Mouse (Mus musculus): Measurements from ENCODE around the gene Mertk. TPM values are rescaled to one million over a fixed set of nuclear protein-coding genes. Genes with fewer than 3 reads are reported as not detected.

The Mertk gene
- polyA plus RNA-seq, 1 experiment from 2014 or later: 3.4 TPM

DNA sequence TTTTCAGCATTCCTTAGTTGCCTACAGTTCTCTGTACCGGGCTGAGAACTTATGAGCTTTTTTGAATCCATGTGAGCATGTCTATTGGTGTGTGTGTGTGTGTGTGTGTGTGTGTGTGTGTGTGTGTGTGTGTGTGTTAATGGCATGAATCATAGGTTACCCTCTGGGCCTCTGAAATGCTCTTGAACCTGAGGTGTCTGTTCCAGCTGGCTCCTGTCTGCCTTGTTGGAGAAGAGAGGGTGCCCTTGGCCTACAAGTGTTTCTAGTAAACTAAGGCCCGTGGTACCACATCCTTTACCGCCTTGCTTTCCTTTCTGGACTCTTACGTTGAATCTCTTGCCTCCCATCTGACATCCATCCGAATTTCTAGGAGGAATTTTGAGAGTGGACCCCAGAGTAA is 27.3 kb downstream of the Mertk start:
- WGBS (ENCODE audit: insufficient replicate concordance): 62% methylated on average over 5 of the region's 5 CpGs
- H3K4me3 ChIP-seq (replicated peaks): no peak overlapping the region
- no peaks in the 10 kb centered on the region for H3K27me3 ChIP-seq
- no peak overlapping the region for H3K4me2 ChIP-seq
- ATAC-seq (ENCODE audit: low read depth): no peak
- H3K4me1 ChIP-seq (replicated peaks): no peaks in the 10 kb centered on the region
- no peak overlapping the region for H3K9ac ChIP-seq
- H3K27ac ChIP-seq: no peak overlapping the region
- no peak for DNase-seq
- H3K36me3 ChIP-seq: no peaks in the 10 kb centered on the region
- no peaks in the 10 kb centered on the region for H3K9me3 ChIP-seq (replicated peaks)

DNA sequence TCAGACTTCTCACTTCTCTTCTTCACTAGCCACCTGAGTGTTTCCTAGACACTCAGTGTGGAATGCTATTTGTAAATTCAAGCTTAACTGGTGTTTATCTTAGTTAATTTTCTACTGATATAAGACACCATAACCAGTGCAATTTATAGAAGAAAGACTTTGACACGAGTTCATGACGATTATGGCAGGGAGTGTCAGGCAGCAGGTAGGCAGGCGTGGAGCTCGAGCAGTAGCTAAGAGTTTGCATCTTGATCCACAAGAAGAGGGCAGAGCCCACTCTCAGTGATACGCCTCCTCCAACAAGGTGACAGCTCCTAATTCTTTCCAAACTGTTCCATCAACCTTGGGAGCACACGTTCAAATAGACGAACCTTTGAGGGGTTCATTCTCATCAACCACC is 27.9 kb downstream of the Mertk start:
- no peaks in the 10 kb centered on the region for H3K4me1 ChIP-seq (replicated peaks)
- H3K9me3 ChIP-seq (replicated peaks): no peaks in the 10 kb centered on the region
- no peak overlapping the region for H3K4me3 ChIP-seq (replicated peaks)
- H3K36me3 ChIP-seq: no peaks in the 10 kb centered on the region
- no peak overlapping the region for H3K9ac ChIP-seq
- DNase-seq: no peak
- WGBS (ENCODE audit: insufficient replicate concordance): 63% methylated on average over 7 of the region's 7 CpGs
- no peak overlapping the region for H3K4me2 ChIP-seq
- H3K27ac ChIP-seq: no peak overlapping the region
- no peaks in the 10 kb centered on the region for H3K27me3 ChIP-seq
- no peak for ATAC-seq (ENCODE audit: low read depth)

DNA sequence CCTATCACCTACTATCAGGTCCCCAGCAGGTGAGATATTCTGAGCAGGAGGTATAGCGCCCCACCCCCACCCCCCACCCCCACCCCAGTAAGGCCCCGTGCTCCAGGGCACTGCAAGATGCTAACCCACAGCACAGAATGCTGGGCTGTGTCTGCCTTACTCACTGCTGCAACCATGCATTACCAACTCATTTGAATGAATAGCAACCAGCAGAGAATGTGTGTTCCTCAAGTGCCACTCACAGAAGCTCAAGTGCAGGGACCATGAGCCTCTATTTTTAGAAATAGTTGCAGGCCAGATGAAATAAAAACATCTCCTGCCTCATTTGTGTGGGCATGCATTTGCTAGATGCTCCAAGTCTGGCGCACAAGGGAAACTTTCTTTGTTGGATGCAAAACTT is 28.8 kb downstream of the Mertk start:
- Histone ChIP-seq H3K9ac (no peak overlapping the region), H3K4me2 (no peak overlapping the region), H3K4me1 (replicated peaks) (no peaks in the 10 kb centered on the region), H3K27ac (no peak overlapping the region), H3K27me3 (no peaks in the 10 kb centered on the region), H3K36me3 (no peaks in the 10 kb centered on the region), H3K9me3 (replicated peaks) (no peaks in the 10 kb centered on the region), H3K4me3 (replicated peaks) (no peak overlapping the region)
- 47% methylated on average over 3 of the region's 3 CpGs for WGBS (ENCODE audit: insufficient replicate concordance)
- no peak for ATAC-seq (ENCODE audit: low read depth)
- DNase-seq: no peak

DNA sequence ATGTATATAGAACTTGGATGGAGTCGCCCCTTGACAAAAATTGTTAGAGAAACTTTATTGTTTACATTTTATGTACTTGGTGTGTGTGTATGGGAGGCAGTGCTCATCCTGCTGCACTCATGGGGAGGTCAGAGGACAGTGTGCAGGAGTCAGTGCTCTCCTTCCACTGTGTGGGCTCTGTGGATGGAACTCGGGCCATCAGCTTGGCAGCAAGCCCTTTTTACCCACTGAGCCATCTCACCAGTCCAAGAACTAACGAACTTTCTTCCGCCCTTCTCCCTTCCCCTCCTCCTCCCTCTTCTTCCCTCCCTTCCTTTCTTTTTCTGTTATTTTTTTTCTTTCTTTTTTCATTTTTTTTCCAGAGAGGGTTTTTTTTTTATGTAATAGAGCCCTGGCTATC is 29.3 kb downstream of the Mertk start:
- Histone ChIP-seq H3K4me3 (replicated peaks) (no peak overlapping the region), H3K9me3 (replicated peaks) (no peaks in the 10 kb centered on the region), H3K27me3 (no peaks in the 10 kb centered on the region), H3K9ac (no peak overlapping the region), H3K27ac (no peak overlapping the region), H3K4me2 (no peak overlapping the region), H3K36me3 (no peaks in the 10 kb centered on the region), H3K4me1 (replicated peaks) (no peaks in the 10 kb centered on the region)
- no peak for DNase-seq
- ATAC-seq (ENCODE audit: low read depth): no peak
- WGBS (ENCODE audit: insufficient replicate concordance): 56% methylated on average over 4 of the region's 4 CpGs

DNA sequence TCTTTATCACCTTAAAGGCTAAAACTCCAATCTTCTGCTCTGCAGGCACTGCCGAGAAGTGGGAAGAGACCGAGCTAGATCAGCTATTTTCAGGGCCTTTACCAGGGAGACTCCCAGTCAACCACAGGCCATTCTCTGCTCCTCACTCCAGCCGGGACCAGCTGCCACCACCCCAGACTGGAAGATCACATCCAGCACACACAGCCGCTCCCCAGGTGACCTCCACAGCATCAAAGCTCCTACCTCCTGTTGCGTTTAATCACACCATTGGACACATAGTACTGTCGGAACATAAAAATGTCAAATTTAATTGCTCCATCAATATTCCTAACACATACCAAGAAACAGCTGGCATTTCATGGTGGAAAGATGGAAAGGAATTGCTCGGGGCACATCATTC is 30.4 kb downstream of the Mertk start:
- 64% methylated on average over 7 of the region's 7 CpGs for WGBS (ENCODE audit: insufficient replicate concordance)
- H3K4me3 ChIP-seq (replicated peaks): no peak overlapping the region

DNA sequence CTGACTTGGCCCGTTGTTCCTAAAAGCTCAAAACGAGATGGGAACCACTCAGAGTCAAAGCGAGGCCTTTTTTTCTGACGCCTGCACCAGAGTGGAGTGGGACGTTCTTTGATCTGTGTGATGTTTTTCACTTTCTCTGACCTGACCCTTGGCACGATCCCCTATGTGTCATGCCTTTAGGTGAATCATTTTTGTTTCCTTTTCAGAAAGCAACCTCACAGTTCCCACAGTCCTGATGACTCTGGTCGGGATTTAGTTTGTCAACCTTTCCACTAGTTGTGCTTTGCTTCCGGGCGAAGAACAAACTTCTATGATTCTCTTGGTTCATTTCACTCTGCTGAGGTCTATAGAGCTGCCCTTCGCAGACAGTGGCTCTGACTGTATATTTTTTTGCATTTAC is 32.8 kb downstream of the Mertk start:
- no peak overlapping the region for H3K4me2 ChIP-seq
- no peak overlapping the region for H3K9ac ChIP-seq
- no peak overlapping the region for H3K27ac ChIP-seq
- no peaks in the 10 kb centered on the region for H3K36me3 ChIP-seq
- H3K4me1 ChIP-seq (replicated peaks): no peaks in the 10 kb centered on the region
- ATAC-seq (ENCODE audit: low read depth): no peak
- no peak overlapping the region for H3K4me3 ChIP-seq (replicated peaks)
- DNase-seq: no peak
- no peaks in the 10 kb centered on the region for H3K27me3 ChIP-seq
- no peaks in the 10 kb centered on the region for H3K9me3 ChIP-seq (replicated peaks)
- 69% methylated on average over 10 of the region's 10 CpGs for WGBS (ENCODE audit: insufficient replicate concordance)

More for the DNA sequence above, 30.4 kb downstream of the Mertk start:
- Histone ChIP-seq H3K4me1 (replicated peaks) (no peaks in the 10 kb centered on the region), H3K9me3 (replicated peaks) (no peaks in the 10 kb centered on the region), H3K9ac (no peak overlapping the region), H3K27ac (no peak overlapping the region), H3K4me2 (no peak overlapping the region), H3K36me3 (no peaks in the 10 kb centered on the region), H3K27me3 (no peaks in the 10 kb centered on the region)
- DNase-seq: no peak
- no peak for ATAC-seq (ENCODE audit: low read depth)

DNA sequence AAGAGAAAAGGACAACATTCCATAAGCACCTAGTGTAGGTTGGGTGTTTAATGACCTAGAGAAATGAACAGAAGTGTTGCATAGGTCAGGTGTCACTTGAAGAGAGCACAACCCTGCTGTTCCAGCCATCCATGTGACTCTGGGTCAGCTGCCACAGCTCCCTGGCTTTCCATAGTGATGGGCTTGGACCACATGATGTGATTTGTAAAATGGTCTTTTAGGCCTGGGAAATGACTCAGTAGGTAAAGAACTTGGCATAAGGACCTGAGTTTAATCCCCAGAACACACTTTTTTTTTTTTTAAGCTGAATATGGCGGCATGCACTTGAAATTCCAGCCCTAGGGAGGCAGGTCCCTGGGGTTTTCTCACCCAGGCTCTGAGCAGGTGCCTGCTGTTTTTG is 33.2 kb downstream of the Mertk start:
- 0 out of 2 replicates have a peak, but pooled peaks cover 3% of the 10 kb centered on the region for H3K36me3 ChIP-seq
- no peak overlapping the region for H3K9ac ChIP-seq
- H3K4me1 ChIP-seq (replicated peaks): no peaks in the 10 kb centered on the region
- no peaks in the 10 kb centered on the region for H3K27me3 ChIP-seq
- 59% methylated on average over 1 of the region's 1 CpGs for WGBS (ENCODE audit: insufficient replicate concordance)
- H3K4me3 ChIP-seq (replicated peaks): no peak overlapping the region
- no peak for DNase-seq
- no peak overlapping the region for H3K27ac ChIP-seq
- no peaks in the 10 kb centered on the region for H3K9me3 ChIP-seq (replicated peaks)
- no peak overlapping the region for H3K4me2 ChIP-seq
- ATAC-seq (ENCODE audit: low read depth): no peak

DNA sequence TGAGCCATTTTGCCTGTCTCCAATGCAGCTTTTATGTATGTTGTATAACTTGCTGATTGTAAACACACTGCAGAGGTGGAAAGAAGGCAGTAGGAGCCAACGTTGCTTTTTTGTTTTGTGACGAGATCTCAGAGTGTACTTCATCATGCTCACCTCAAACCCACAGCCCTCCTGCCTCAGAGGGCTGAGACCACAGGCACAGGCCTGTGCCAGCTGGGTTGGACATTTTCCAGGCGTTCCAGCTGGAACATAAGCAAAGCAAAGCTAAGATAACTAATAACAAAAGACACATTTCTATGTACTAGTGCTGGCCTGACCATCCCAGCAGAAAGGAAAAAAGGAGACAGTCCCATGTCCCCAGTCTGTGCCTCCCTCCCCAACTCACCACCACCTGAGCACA is 36.3 kb downstream of the Mertk start:
- ATAC-seq (ENCODE audit: low read depth): no peak

DNA sequence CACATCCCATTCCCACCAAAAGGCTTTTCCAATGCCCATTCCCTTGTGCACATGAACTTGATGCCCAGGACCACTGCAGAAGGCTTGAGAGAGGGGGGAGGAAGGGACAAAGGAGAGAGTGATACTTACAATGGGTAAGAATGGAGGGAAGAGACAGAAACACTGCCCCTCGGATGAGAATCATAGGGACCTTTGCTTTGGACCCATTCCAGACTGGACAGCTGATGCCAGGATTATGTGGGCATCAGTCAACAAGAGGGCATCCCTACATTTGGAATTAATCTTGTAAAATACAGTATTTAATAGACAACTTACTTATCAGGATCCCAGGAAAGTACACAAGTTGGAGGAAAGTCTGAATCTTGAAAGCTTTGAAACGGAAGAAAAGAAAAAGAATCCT is 38.3 kb downstream of the Mertk start:
- no peaks in the 10 kb centered on the region for H3K27me3 ChIP-seq
- no peak for DNase-seq
- H3K9me3 ChIP-seq (replicated peaks): no peaks in the 10 kb centered on the region
- no peak overlapping the region for H3K4me3 ChIP-seq (replicated peaks)
- WGBS (ENCODE audit: insufficient replicate concordance): 64% methylated on average over 2 of the region's 2 CpGs
- H3K4me2 ChIP-seq: no peak overlapping the region
- no peak overlapping the region for H3K9ac ChIP-seq
- 0 out of 2 replicates have a peak, but pooled peaks cover 8% of the 10 kb centered on the region for H3K36me3 ChIP-seq
- no peak for ATAC-seq (ENCODE audit: low read depth)
- H3K4me1 ChIP-seq (replicated peaks): no peaks in the 10 kb centered on the region
- no peak overlapping the region for H3K27ac ChIP-seq

More for the DNA sequence above, 36.3 kb downstream of the Mertk start:
- Histone ChIP-seq H3K27me3 (no peaks in the 10 kb centered on the region), H3K9ac (no peak overlapping the region), H3K9me3 (replicated peaks) (no peaks in the 10 kb centered on the region), H3K4me1 (replicated peaks) (no peaks in the 10 kb centered on the region), H3K27ac (no peak overlapping the region), H3K4me3 (replicated peaks) (no peak overlapping the region), H3K36me3 (0 out of 2 replicates have a peak, but pooled peaks cover 8% of the 10 kb centered on the region), H3K4me2 (no peak overlapping the region)
- WGBS (ENCODE audit: insufficient replicate concordance): 42% methylated on average over 3 of the region's 3 CpGs
- DNase-seq: no peak

DNA sequence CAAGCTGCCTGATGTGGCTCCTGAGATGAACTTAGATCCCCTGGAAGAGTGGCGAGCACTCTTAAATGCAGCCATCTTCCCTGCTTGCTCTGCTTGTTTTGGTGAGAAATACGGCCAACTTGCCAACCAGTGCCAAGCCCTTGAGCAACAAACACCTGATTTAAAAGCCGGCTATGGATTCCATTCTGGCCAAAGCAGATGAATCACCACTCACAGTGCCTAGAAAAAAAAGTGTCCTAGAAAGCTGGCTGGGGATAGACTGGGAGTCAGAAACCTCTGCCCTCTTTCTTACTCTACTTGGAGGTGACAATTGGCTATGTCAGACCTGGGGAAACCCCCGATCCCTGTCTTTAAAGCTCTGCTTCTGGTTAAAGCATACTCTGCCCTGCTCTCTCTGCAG is 39.0 kb downstream of the Mertk start:
- 0 out of 2 replicates have a peak, but pooled peaks cover 8% of the 10 kb centered on the region for H3K36me3 ChIP-seq
- ATAC-seq (ENCODE audit: low read depth): no peak
- H3K4me3 ChIP-seq (replicated peaks): no peak overlapping the region
- H3K9ac ChIP-seq: no peak overlapping the region
- H3K27me3 ChIP-seq: no peaks in the 10 kb centered on the region
- H3K27ac ChIP-seq: no peak overlapping the region
- H3K4me2 ChIP-seq: no peak overlapping the region
- 72% methylated on average over 4 of the region's 4 CpGs for WGBS (ENCODE audit: insufficient replicate concordance)
- H3K4me1 ChIP-seq (replicated peaks): no peaks in the 10 kb centered on the region
- no peak for DNase-seq
- no peaks in the 10 kb centered on the region for H3K9me3 ChIP-seq (replicated peaks)

DNA sequence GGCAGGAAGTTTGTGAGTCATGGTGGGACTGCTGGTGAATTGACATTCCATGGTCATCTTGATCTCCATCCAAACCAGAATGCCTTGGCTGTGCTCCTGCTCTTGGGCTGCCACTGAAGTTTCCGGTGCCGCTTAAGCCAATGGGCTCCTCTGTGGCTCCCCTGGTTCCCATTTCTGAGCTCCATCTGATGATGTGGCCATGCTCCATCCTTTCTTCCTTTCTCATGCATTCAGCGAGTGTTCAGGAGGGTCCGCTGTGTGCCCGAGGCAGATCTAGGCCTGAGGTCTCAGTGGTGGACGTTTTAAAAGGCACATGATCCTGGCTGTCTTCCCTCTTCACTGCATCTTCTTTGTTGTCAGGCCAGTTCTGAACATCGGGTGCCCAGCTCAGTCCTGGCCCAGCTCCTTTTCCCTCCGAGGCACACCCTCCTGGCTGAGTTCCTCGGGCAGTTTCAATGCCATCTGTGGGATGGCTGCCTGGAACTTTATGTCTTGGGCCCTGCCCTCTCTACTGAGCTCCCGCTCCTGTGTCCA is 40.0 kb downstream of the Mertk start:
- H3K4me1 ChIP-seq (replicated peaks): no peaks in the 10 kb centered on the region
- WGBS (ENCODE audit: insufficient replicate concordance): 63% methylated on average over 10 of the region's 10 CpGs
- no peak overlapping the region for H3K4me3 ChIP-seq (replicated peaks)
- DNase-seq (no peak), ATAC-seq (ENCODE audit: low read depth) (no peak)
- H3K9me3 ChIP-seq (replicated peaks): no peaks in the 10 kb centered on the region
- no peak overlapping the region for H3K4me2 ChIP-seq
- H3K36me3 ChIP-seq: 0 out of 2 replicates have a peak, but pooled peaks cover 8% of the 10 kb centered on the region
- no peak overlapping the region for H3K27ac ChIP-seq
- H3K27me3 ChIP-seq: no peaks in the 10 kb centered on the region
- no peak overlapping the region for H3K9ac ChIP-seq

DNA sequence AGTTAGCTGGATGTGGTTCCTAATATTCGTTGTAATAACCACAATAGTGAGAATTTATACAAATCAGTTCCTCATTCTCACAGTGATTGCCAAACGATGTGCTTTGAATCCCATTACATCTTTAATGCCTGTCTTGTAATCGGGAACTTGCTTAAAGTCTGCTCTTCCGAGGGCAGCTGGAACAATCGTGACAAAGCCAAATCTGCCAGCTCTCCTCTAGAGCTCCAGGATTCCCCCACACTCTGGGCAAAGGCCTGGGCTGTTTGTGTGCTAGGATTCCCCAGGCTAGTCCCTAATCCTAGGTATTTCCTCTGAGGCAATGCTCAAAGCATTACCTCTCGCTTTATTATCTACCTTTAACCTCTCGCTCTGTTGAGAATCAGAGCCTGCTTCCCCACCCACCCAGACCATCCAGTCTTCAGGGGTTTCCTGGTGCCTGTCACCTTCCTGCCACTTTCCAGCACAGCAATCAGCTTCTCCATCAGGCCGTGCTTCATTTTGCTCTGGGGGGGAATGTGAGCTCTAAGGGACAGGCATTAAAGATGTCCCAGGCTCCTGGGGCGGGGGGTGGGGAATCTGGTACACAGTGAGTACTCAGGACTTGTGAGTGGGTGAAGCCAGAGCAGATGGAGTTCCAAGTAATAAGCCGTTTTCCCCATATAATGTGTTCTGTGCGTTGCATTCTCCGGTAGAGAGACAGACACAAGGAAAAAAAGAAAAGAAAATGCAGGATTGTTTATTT is 47.3 kb downstream of the Mertk start:
- DNase-seq (no peak), ATAC-seq (ENCODE audit: low read depth) (no peak)
- Histone ChIP-seq H3K27me3 (no peaks in the 10 kb centered on the region), H3K4me2 (no peak overlapping the region), H3K4me1 (replicated peaks) (no peaks in the 10 kb centered on the region; the same call in 1 of the 2 replicates), H3K27ac (no peak overlapping the region), H3K36me3 (no peaks in the 10 kb centered on the region), H3K4me3 (replicated peaks) (no peak overlapping the region), H3K9ac (no peak overlapping the region), H3K9me3 (replicated peaks) (no peaks in the 10 kb centered on the region)
- 57% methylated on average over 12 of the region's 12 CpGs for WGBS (ENCODE audit: insufficient replicate concordance)
